Mouse (Mus musculus): ENCODE results near the gene Dcaf11.

- TF ChIP-seq CTCF (IDR thresholded peaks at IDR 0.05) (peak; percentile 28; the same call in 1 of the 2 replicates), EP300 (IDR thresholded peaks at IDR 0.05) (no peak)
Observed at GRCm38 (mm10) chr14:55520451-55521361, 39.1 kb upstream of the Dcaf11 start.
